Mouse (Mus musculus): ENCODE measurements around the gene Cyth1. TPM values are rescaled to one million over a fixed set of nuclear protein-coding genes. Genes with fewer than 3 reads are reported as not detected.

Cyth1 gene
- total RNA-seq (2023) = 10 to 100 TPM; 40.1 to 43.6 TPM

DNA sequence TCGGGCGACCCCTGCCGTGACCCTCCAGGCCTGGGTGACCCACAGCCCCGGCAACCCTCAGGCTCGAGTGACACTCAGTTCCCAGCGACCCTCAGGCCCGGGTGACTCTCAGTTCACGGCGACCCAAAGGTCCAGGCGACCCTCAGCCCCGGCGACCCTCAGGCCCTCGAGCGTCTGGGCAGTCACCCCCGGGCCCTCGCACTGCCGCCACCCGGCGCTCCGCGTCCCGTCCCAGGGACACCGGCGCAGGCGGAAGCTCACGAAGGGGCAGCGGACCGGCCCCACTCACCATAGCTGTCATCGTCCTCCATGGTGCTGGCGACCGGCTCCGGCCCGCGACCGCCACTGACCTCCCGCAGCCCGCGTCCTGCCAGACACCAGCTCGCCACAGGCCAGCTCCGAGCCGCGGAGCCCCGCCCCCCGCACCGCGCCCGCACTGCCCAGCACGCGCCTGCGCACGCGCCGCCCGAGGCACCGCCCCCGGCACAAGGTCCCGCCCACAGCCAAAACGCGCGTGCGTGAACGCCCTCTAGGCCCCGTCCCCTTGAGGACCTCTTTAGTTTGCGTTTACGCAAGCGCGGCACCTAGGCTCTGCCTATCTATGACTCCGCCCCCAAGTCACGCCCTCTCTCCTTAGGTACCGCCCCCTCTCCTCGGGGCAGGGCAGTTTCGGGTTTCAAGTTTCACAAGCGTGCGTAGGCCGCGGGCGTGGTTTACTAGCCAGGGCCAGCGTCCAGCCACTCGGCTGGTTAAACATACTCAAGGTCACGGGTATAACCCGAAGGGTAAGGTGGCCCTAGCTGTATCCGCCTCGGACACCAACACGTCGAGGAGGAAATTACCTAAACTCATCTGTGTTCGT, at the start of gene Cyth1:
Cyth1 (minus strand) TSS at position 443 of the 862 bp plus-strand sequence.

DNA sequence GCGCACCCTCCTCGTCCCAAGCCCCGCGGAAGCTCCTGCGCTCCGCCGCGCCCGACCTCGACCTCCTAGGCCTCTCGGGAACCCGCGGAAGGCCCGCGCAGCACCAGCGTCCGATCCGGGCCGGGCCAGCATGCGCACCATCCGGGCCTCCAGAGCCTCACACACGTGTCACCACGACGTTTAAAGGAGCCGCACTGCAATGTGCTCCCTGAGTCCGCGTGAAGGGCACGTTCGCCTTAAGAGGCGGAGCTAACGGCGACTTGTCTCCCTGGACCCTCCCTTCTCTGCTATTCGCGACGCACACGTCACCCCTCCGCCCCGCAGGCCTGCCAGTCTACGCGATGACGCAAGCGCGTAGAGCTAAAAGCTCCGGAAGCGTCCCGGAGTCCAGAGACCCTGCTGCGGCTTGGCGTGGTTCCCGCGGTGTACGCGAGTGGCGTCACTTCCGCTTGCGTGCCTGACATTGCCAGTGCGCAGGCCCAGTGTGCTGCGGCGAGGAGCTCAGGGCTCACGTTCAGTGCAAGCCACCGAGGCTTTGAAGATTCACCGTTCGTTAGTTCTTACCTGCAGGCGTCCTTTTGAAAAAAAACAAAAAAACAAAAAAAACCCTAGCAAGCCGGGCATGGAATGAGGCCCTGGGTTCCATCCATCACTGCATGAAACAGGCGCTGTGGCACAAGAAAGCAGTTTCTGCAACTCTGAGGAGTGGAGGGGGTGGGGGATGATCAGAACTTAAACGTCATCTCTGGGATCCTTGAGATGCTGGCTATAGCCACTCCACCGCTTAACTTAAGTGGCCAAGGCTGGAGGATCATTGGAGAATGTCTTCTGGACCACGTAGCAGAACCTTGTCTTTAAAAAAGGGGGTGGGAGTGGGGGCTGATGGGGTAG, 41.9 kb upstream of the Cyth1 start, which contains the start of gene Usp36:
Usp36 (minus strand) TSS at position 246 of the 891 bp plus-strand sequence.

DNA sequence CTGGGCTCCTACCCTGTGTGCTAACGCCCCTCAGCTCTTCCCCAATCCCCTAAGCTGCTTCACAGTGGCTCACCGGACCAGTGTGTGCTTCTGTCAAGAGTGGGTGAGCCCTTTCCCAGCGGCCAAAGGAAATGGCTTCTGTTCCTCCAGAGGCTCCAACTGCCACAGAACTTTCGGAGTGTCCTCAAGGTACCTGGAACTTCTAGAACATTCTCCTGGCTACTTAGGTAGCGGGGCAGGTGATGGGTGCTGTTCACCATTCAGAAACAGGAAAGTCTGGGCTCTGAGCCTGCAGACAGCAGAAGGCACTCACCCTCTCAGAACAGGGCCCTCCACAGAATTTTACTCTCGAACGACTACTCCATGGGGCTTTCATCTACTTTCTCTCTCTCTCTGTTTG, 117.9 kb downstream of the Cyth1 start, which contains the start of gene Dnah17:
Dnah17 (minus strand) TSS at position 101 of the 400 bp plus-strand sequence.

Other genes starting within 250 kb of the Cyth1 start
- under 1 TPM; 0.07 to 0.09 TPM for gene Dnah17, start 118.0 kb downstream of the Cyth1 start, total RNA-seq (2023)
- 1 to 10 TPM; 8.6 to 8.9 TPM for gene Usp36, start 41.7 kb upstream of the Cyth1 start, total RNA-seq (2023)
- gene Cep295nl, start 93.9 kb upstream of the Cyth1 start, total RNA-seq (2023) = 10 to 100 TPM in 1 of 2 experiments, 1 to 10 TPM in 1; 8.7 to 10.5 TPM
- gene Timp2, start 107.1 kb upstream of the Cyth1 start, total RNA-seq (2023) = 100 to 1,000 TPM; 100 to 115 TPM
- 10 to 100 TPM; 20.6 to 23.9 TPM for gene Lgals3bp, start 153.5 kb upstream of the Cyth1 start, total RNA-seq (2023)
- gene Cant1, start 170.5 kb upstream of the Cyth1 start, total RNA-seq (2023) = 10 to 100 TPM; 27.6 to 29.0 TPM
- gene C1qtnf1, start 179.6 kb upstream of the Cyth1 start, total RNA-seq (2023) = under 1 TPM in 1 of 2 experiments, not detected in 1; 0.22 TPM
- gene Engase, start 228.2 kb upstream of the Cyth1 start, total RNA-seq (2023) = 1 to 10 TPM; 4.9 to 5.0 TPM